Mouse (Mus musculus) hindbrain, embryonic 11.5 days (tissue): ENCODE results near the gene Cep131. TPM values are rescaled to one million over a fixed set of nuclear protein-coding genes. Genes with fewer than 3 reads are reported as not detected.
A peak's percentile ranks its signal among the peaks of the same experiment; 100 is the strongest.

Experiments
- ATAC-seq: fragments of 200-750 bp; cut with Nextera tagmentation; 2 replicates; pipeline ENCODE4 v1.8.0; 2017; ENCODE audit warnings: mild to moderate bottlenecking, moderate TSS enrichment, moderate library complexity; ENCODE audit not compliant: low FRiP score
- DNase-seq: peaks from one replicate; pipeline ENCODE4 v3.0.0-alpha.2; 2015; ENCODE audit warnings: low spot score
- H3K27ac ChIP-seq: fragments of 300-500 bp; sonication (generic); 2 replicates; pipeline ENCODE4 v1.5.1; 2014; ENCODE audit warnings: mild to moderate bottlenecking, low read depth, low read length
- H3K27me3 ChIP-seq: fragments of 300-500 bp; sonication (generic); 2 replicates; pipeline ENCODE4 v1.6.1; 2014; ENCODE audit warnings: mild to moderate bottlenecking, low read length, moderate library complexity, mixed read lengths; ENCODE audit not compliant: control insufficient read depth, insufficient read depth
- H3K36me3 ChIP-seq: fragments of 300-500 bp; sonication (generic); 2 replicates; pipeline ENCODE4 v1.6.1; 2014; ENCODE audit warnings: mild to moderate bottlenecking, low read length, moderate library complexity, mixed read lengths; ENCODE audit not compliant: control insufficient read depth, insufficient read depth
- H3K4me1 ChIP-seq: fragments of 300-500 bp; sonication (generic); replicated peaks from 2 replicates; pipeline ENCODE4 v1.6.1; 2014; ENCODE audit warnings: low read length, mixed read lengths; ENCODE audit not compliant: control insufficient read depth, insufficient read depth
- H3K4me2 ChIP-seq: fragments of 300-500 bp; sonication (generic); replicated peaks from 2 replicates; pipeline ENCODE4 v1.6.1; 2014; ENCODE audit warnings: mild to moderate bottlenecking, low read depth, low read length
- H3K4me3 ChIP-seq: fragments of 300-500 bp; sonication (generic); 2 replicates; pipeline ENCODE4 v1.5.1; 2014; ENCODE audit warnings: low read depth, low read length
- H3K9ac ChIP-seq: fragments of 300-500 bp; sonication (generic); 2 replicates; pipeline ENCODE4 v1.6.1; 2014; ENCODE audit warnings: low read depth, low read length
- H3K9me3 ChIP-seq: fragments of 300-500 bp; sonication (generic); 2 replicates; pipeline ENCODE4 v1.6.1; 2016; ENCODE audit warnings: low read length; ENCODE audit not compliant: control insufficient read depth
- WGBS: fragments of 180-500 bp; shearing (Covaris S2); extraction: QIAGEN DNeasy Blood & Tissue Kit; methylation state at CpG from one replicate; pipeline ENCODE4 v1.1.7; 2014; 5-methylcytosine and 5-hydroxymethylcytosine counted together
- polyA plus RNA-seq: library from polyadenylated mRNA; unstranded; fragments of >200 nt; fragmentation: Nextera tagmentation; extraction: Ambion mirVana; gene quantifications from 2 replicates; pipeline ENCODE4 v1.2.1, GENCODE M21; 2014

Gene Cep131
- polyA plus RNA-seq, 1 experiment from 2014 or later = 24.6 TPM

DNA sequence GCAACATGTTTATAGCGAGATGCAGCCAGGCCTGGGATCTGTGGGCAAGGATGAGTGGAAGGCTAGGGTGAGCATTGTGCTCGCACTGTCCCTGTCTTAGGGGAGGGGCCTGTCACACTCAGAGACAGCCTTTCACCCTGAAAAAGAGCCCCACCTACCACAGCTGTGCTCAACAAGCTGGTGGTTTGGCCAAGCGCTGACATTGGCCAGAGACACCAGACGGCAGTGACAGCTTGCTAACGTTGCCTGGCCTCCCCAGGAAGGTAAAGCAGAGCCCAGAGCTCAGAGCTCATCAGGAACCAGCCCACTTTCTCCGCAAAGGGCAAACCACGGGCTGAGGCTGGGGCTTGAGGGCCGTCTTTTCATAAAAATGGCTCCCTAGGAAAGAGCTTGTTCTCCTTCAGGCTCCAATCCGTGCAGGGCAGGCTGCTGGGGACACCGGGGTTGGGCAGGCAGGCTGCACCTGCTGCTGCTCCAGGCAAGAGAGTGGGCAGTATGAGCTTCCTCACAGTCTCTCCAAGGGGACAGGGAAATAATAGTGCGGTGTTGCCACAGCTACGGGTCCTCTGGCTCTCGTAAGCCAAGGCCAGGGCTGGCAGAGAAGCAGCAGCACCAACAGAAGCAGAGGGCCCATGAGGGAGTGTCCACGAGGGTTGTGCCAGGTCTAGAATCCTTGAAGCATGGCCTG lies 35.4 kb downstream of the Cep131 start:
- no peak for DNase-seq
- H3K4me2 ChIP-seq = no peak overlapping the region
- H3K36me3 ChIP-seq = no peaks in the 10 kb centered on the region
- peaks cover 13% of the 10 kb centered on the region for H3K4me1 ChIP-seq
- no peak overlapping the region for H3K9ac ChIP-seq
- no peaks in the 10 kb centered on the region for H3K9me3 ChIP-seq
- 0 out of 2 replicates have a peak overlapping the region, but pooled peaks have one; percentile 3 for H3K27ac ChIP-seq
- WGBS = 37% methylated on average over 14 of the region's 14 CpGs
- H3K27me3 ChIP-seq = peaks cover 20% of the 10 kb centered on the region
- H3K4me3 ChIP-seq = no peak overlapping the region
- ATAC-seq = no peak

DNA sequence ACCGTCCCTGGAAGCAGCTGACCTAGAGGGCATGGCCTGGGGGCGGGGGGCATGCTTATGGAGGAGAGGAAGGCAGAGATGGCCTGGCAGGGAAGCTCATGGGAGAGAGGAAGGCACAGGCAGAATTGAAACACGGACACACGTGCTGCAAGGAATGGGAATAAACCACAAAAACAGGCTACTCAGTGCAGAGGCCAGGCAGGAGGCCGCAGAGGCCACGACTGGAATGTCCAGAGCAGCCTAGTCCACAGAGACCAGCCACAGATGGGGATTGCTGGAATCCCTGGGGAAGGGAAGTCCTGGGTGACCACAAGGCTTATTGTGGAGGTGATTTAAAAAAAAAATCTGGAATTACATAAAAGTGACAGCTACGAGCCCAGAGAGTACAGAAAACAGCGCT lies 37.6 kb downstream of the Cep131 start:
- Histone ChIP-seq H3K27ac (no peak overlapping the region), H3K36me3 (no peaks in the 10 kb centered on the region), H3K9ac (no peak overlapping the region), H3K27me3 (peaks cover 26% of the 10 kb centered on the region), H3K4me3 (no peak overlapping the region), H3K4me1 (peaks cover 15% of the 10 kb centered on the region), H3K9me3 (no peaks in the 10 kb centered on the region), H3K4me2 (no peak overlapping the region)
- DNase-seq (no peak), ATAC-seq (no peak)
- WGBS = 80% methylated on average over 8 of the region's 8 CpGs

DNA sequence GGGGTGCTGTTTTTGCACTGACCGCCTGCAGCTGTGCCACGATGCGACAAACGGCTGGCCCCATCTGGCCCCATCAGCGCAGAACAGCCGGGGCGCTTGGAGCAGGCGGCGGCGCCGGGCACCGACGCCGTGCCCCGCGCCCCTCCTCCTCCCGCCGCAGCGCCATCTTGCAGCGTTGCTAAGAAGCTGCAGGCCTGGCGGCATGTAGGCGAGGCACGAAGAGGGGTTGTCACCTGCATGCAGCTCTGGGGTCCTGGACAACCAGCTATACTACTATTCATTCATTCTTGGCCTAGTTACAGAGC lies 38.4 kb downstream of the Cep131 start:
- DNase-seq (peak; percentile 76), ATAC-seq (0 out of 2 replicates have a peak, but pooled peaks have one; percentile 25)
- peaks cover 26% of the 10 kb centered on the region for H3K27me3 ChIP-seq

DNA sequence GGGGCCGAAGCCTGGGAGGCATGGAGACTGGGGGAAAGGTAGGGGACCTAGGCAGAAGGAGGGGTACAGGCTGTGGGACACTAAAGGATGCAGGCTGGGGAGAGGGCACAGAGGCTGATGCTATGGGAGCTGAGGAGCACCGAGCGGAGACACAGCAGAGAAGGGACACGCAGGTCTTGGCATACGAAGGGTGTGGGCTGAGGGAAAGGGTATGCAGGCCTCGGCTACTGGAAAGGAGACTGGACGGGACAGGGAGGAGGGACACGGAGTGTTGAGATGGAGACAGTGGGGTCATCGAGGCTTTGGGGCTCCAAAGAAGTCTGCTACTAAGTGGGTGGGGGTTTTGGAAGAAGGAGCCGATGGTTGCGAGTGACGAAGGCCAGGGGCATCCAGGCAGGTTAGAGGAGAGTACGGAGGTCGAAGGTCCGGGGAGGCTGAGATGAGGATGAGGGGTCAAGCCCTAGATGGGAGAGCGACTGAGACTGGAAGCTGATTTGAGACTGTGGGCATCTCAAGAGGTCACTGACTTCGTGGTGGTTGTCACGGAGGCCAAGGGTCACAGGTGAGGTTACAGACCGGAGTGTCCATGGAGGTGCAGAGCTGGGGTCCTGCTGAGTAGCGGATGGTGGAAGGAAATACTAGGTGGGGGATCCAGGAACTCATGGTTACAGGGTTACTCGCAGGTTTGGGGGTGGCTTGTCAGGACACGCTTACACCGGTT lies 38.9 kb downstream of the Cep131 start:
- WGBS = 10% methylated on average over 23 of the region's 23 CpGs
- peak overlapping the region; percentile 98 for H3K4me2 ChIP-seq
- H3K27me3 ChIP-seq = peaks cover 26% of the 10 kb centered on the region
- DNase-seq (peak; percentile 61), ATAC-seq (0 out of 2 replicates have a peak, but pooled peaks have one; percentile 27)
- H3K36me3 ChIP-seq = no peaks in the 10 kb centered on the region
- peaks cover 15% of the 10 kb centered on the region for H3K4me1 ChIP-seq
- peak overlapping the region; percentile 65 for H3K4me3 ChIP-seq
- no peak overlapping the region for H3K27ac ChIP-seq
- H3K9ac ChIP-seq = peak overlapping the region; percentile 80
- H3K9me3 ChIP-seq = no peaks in the 10 kb centered on the region

More for the DNA sequence above, 38.4 kb downstream of the Cep131 start:
- Histone ChIP-seq H3K9ac (peak overlapping the region; percentile 20; the same call in 1 of the 2 replicates), H3K36me3 (no peaks in the 10 kb centered on the region), H3K4me1 (peaks cover 15% of the 10 kb centered on the region), H3K9me3 (no peaks in the 10 kb centered on the region), H3K4me3 (peak overlapping the region; percentile 3), H3K4me2 (peak overlapping the region; percentile 98), H3K27ac (no peak overlapping the region)
- 2% methylated on average over 14 of the region's 23 CpGs for WGBS

DNA sequence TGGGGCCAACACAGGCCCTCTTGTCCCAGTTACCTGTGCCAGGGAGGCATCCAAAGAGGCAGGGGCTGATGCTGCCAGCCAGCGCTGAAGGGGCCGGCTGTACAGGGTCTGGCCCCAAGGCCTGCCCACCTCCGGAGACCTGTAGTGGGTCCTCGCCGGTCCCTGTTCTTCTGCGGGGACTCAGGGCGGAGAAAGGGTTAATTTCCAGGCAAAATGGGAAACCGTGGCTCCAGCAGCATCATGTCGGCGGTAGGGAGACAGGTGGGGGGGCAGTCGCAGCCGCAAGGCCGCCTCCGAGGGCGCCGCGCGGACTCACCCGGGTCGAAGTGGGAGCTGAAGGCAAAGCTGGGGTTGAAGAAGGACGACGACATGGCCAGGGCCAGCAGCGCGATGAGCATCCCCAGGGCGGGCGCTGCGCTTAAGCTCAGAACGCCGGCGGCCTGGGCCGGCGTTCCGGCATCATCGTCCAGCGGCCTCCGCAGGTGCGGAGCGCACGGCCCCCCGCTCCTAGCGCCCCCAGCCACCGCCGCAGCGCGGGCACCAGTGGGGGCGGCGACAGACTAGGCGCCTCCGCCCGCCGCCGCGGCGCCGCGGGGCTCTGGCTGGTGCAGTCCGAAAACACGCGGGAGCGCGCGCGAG lies 40.0 kb downstream of the Cep131 start, which contains the start of gene Aatk:
Aatk (minus strand) TSS at position 615 of the 639 bp plus-strand sequence.
- DNase-seq = peak; percentile 68
- under 1% methylated on average over 54 of the region's 63 CpGs for WGBS
- H3K9me3 ChIP-seq = no peaks in the 10 kb centered on the region
- H3K27me3 ChIP-seq = peaks cover 26% of the 10 kb centered on the region
- peak; percentile 18; the same call in 1 of the 2 replicates for ATAC-seq
- no peaks in the 10 kb centered on the region for H3K36me3 ChIP-seq
- H3K4me2 ChIP-seq = peak within 1 kb of the TSS; percentile 98
- H3K4me1 ChIP-seq = peaks cover 15% of the 10 kb centered on the region
- H3K27ac ChIP-seq = peak within 1 kb of the TSS; percentile 62
- peak within 1 kb of the TSS; percentile 65 for H3K4me3 ChIP-seq
- peak within 1 kb of the TSS; percentile 80 for H3K9ac ChIP-seq

DNA sequence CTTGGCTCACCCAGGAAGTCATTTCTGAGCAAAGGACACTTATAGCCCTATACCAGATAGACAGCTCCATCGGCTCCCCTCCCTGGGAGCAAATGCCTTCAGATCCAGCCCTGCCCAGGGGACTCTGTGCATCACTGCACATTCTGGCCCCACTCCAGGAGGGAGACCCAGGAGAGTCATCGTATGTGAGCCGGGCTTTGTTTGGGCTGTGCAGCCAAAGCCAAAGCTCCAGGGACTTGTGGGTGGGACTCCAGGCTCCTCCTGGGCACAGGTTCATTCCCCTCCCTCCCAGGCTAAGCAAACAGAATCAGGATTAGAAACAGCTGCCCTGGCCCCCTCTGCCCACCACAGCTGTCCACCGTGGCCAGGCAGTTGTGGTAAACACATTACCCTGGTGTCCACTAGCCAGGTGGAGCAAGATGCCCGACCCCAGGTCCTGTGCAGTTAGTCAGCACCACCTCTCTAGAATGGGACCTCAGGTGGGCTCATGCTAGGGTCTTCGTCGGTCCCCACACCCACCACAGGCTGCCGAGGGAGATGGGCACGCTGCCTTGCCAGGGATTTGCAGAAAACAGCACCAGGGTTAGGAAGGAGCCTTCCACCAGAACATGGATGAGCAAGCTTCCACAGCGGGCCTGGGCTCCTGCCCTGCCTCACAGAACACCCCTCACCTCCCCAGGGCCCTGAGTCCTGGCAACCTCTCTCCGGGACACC lies 40.6 kb downstream of the Cep131 start:
- Histone ChIP-seq H3K9ac (peak overlapping the region; percentile 80), H3K4me2 (peak overlapping the region; percentile 98), H3K27me3 (peaks cover 26% of the 10 kb centered on the region), H3K36me3 (no peaks in the 10 kb centered on the region), H3K27ac (peak overlapping the region; percentile 62), H3K4me1 (peaks cover 15% of the 10 kb centered on the region), H3K4me3 (peak overlapping the region; percentile 65), H3K9me3 (no peaks in the 10 kb centered on the region)
- 61% methylated on average over 11 of the region's 11 CpGs for WGBS
- no peak for DNase-seq
- ATAC-seq = no peak

DNA sequence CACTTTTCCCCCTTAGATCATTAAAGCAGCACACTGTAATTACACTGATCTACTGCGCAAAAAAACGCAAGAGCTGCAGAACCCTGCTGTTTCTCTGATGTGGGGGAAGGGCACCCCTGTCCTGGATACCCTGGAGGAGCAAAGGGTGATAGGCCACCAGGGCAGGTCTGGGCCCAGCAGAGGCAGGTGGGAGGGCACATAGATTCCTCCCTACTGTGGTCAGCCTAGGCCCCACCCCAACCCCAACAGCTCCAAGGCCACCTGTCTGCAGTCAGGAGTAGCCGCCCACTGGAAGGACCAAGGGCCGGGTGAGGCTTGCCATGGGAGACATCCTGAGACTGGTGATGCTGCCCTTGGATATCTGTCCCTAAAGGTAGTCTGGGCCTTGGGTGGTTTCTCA lies 41.3 kb downstream of the Cep131 start:
- 57% methylated on average over 4 of the region's 4 CpGs for WGBS
- Histone ChIP-seq H3K27ac (no peak overlapping the region), H3K36me3 (no peaks in the 10 kb centered on the region)

DNA sequence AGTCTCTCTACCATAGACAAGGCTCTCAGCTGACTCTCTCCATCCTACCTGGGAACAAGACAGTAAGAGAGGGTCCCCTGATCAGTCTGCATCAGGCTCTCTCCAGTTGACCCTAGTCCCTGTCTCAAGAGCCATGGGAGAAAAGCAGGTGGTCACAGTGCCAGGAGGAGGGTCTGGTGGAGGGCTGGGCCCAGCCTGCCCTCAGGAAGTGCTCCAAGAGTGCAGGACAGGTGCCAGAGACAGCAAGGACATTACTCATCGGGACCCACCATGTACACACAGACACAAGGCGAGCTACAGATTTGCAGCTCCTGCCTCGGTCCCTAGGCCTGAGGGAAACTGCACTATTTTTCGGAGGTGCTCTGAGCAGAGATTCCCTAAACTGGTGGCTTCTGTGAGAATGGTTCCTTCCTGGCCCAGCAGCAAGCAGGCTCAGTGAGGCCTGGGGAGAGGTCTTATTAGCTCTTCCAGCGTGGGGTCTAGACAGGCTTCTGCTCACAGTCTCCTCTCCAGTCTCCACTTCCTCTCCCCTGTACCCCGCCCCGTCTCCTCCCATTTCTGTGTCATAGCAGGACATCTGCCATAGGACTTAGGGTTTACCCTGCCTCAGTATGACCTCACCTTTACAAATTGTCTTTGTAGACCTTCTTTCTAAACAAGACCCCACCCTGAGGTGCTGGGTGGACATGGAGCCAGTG lies 44.3 kb downstream of the Cep131 start:
- Histone ChIP-seq H3K9ac (no peak overlapping the region), H3K4me2 (no peak overlapping the region), H3K36me3 (no peaks in the 10 kb centered on the region), H3K27me3 (peaks cover 8% of the 10 kb centered on the region), H3K4me3 (no peak overlapping the region), H3K4me1 (peaks cover 6% of the 10 kb centered on the region), H3K27ac (no peak overlapping the region), H3K9me3 (no peaks in the 10 kb centered on the region)
- ATAC-seq = no peak
- DNase-seq = no peak
- WGBS = 74% methylated on average over 7 of the region's 7 CpGs

More for the DNA sequence above, 41.3 kb downstream of the Cep131 start:
- no peak overlapping the region for H3K4me3 ChIP-seq
- H3K9ac ChIP-seq = no peak overlapping the region
- no peak overlapping the region for H3K4me2 ChIP-seq
- peaks cover 26% of the 10 kb centered on the region for H3K27me3 ChIP-seq
- no peak for DNase-seq
- peaks cover 15% of the 10 kb centered on the region for H3K4me1 ChIP-seq
- no peaks in the 10 kb centered on the region for H3K9me3 ChIP-seq
- no peak for ATAC-seq
